Mouse (Mus musculus): ENCODE data around the gene Rnf167.

GRCm38 (mm10) chr11:70626877-70627276 is 20.2 kb upstream of the Rnf167 start:
- TF ChIP-seq CTCF (IDR thresholded peaks at IDR 0.05) (no peak), EP300 (IDR thresholded peaks at IDR 0.05) (no peak)

Data from lung, postnatal 0 days (tissue).